Mouse (Mus musculus) CH12.LX (cell line): ENCODE data around the gene Slc26a10. TPM values are rescaled to one million over a fixed set of nuclear protein-coding genes. Genes with fewer than 3 reads are reported as not detected.

Source experiments
- DNase-seq: peaks from one replicate; pipeline ENCODE4 v3.0.0-alpha.2; 2013; ENCODE audit errors: extremely low read depth
- H3K27ac ChIP-seq: 2 replicates; pipeline ENCODE4 v1.5.1; 2012; ENCODE audit warnings: low read depth, mild to moderate bottlenecking, control low read depth, moderate library complexity; ENCODE audit not compliant: insufficient read depth
- H3K27me3 ChIP-seq: replicated peaks from 2 replicates; pipeline ENCODE3; 2012; ENCODE audit warnings: inconsistent platforms
- H3K36me3 ChIP-seq, 2 experiments: replicated peaks in 1 of 2; 2 replicates each; pipeline versions ENCODE3 to v1.6.1; 2012; ENCODE audit warnings: inconsistent platforms in 1 of 2, low read length in 1 of 2, mild to moderate bottlenecking in 1 of 2, mixed read lengths in 1 of 2, moderate library complexity in 1 of 2; ENCODE audit not compliant: control insufficient read depth in 1 of 2, insufficient read depth in 1 of 2
- H3K4me1 ChIP-seq, 2 experiments: 2 replicates each; pipeline ENCODE4 v1.6.1; 2012; ENCODE audit warnings: inconsistent platforms in 1 of 2, moderate library complexity in 1 of 2; ENCODE audit not compliant: insufficient read depth in 2 of 2, control insufficient read depth in 1 of 2
- H3K4me2 ChIP-seq: 2 replicates; pipeline ENCODE4 v1.6.1; 2012; ENCODE audit warnings: low read depth, mild to moderate bottlenecking, control low read depth; ENCODE audit not compliant: poor library complexity, insufficient read depth, severe bottlenecking
- H3K4me3 ChIP-seq, 3 experiments: fragments of 150-350 bp in 1 of 3; sonication (generic) in 1 of 3; replicated peaks in 1 of 3; 2 replicates each; pipeline versions ENCODE3 to v1.5.1; 2011 to 2012; ENCODE audit warnings: low read depth in 2 of 3, low read length in 2 of 3, mild to moderate bottlenecking in 2 of 3, moderate library complexity in 2 of 3, control low read depth in 1 of 3, improper control_type of control experiment in 1 of 3, inconsistent platforms in 1 of 3, mixed read lengths in 1 of 3; ENCODE audit not compliant: poor library complexity in 1 of 3
- H3K79me2 ChIP-seq: replicated peaks from 2 replicates; pipeline ENCODE4 v1.6.1; 2012; ENCODE audit warnings: mild to moderate bottlenecking, moderate library complexity; ENCODE audit not compliant: control insufficient read depth, poor library complexity, insufficient read depth, severe bottlenecking; ENCODE audit errors: extremely low read depth
- H3K9ac ChIP-seq: 2 replicates; pipeline ENCODE4 v1.6.1; 2012; ENCODE audit warnings: low read depth, mild to moderate bottlenecking, control low read depth, moderate library complexity; ENCODE audit not compliant: insufficient read depth
- H3K9me3 ChIP-seq: replicated peaks from 2 replicates; pipeline ENCODE3; 2012; ENCODE audit warnings: low read length, inconsistent platforms, mixed read lengths
- CHD2 ChIP-seq: IDR thresholded peaks from 2 replicates; pipeline ENCODE4 v1.6.1; 2011; ENCODE audit warnings: low read length, improper control_type of control experiment
- CTCF ChIP-seq, 2 experiments: IDR thresholded peaks in 1 of 2; conservative IDR thresholded peaks in 1 of 2; 2 replicates each; pipeline ENCODE4 v1.5.1; 2011 to 2012; ENCODE audit warnings: low read depth in 2 of 2, low read length in 2 of 2, improper control_type of control experiment in 1 of 2, inconsistent platforms in 1 of 2, mild to moderate bottlenecking in 1 of 2, moderate library complexity in 1 of 2
- ELF1 ChIP-seq: IDR thresholded peaks from 2 replicates; pipeline ENCODE4 v1.6.1; 2014; ENCODE audit warnings: low read depth, mild to moderate bottlenecking, inconsistent platforms, low read length, improper control_type of control experiment
- JUN ChIP-seq: IDR thresholded peaks from 2 replicates; pipeline ENCODE4 v1.6.1; 2011; ENCODE audit warnings: low read depth, mild to moderate bottlenecking, low read length, improper control_type of control experiment, moderate library complexity; ENCODE audit not compliant: insufficient read depth
- KAT2A ChIP-seq: IDR thresholded peaks from 2 replicates; pipeline ENCODE4 v1.6.1; 2012; ENCODE audit warnings: low read length, improper control_type of control experiment, inconsistent platforms; ENCODE audit not compliant: insufficient replicate concordance
- MXI1 ChIP-seq: IDR thresholded peaks from 2 replicates; pipeline ENCODE4 v1.6.1; 2011; ENCODE audit warnings: mild to moderate bottlenecking, low read depth, low read length, improper control_type of control experiment
- NRF1 ChIP-seq: IDR thresholded peaks from 2 replicates; pipeline ENCODE4 v1.6.1; 2014; ENCODE audit warnings: low read depth, mild to moderate bottlenecking, inconsistent platforms, low read length, improper control_type of control experiment, moderate library complexity
- POLR2AphosphoS2 ChIP-seq: IDR thresholded peaks from 2 replicates; pipeline ENCODE4 v1.6.1; 2011; ENCODE audit warnings: low read depth, low read length, improper control_type of control experiment
- SMC3 ChIP-seq: IDR thresholded peaks from 2 replicates; pipeline ENCODE4 v1.6.1; 2011; ENCODE audit warnings: low read depth, low read length, improper control_type of control experiment
- TCF12 ChIP-seq: IDR thresholded peaks from 2 replicates; pipeline ENCODE4 v1.6.1; 2014; ENCODE audit warnings: low read depth, mild to moderate bottlenecking, inconsistent platforms, low read length, improper control_type of control experiment
- UBTF ChIP-seq: IDR thresholded peaks from 2 replicates; pipeline ENCODE4 v1.6.1; 2012; ENCODE audit warnings: low read depth, mild to moderate bottlenecking, inconsistent platforms, low read length, improper control_type of control experiment, moderate library complexity
- USF1 ChIP-seq: IDR thresholded peaks from 2 replicates; pipeline ENCODE4 v1.6.1; 2014; ENCODE audit warnings: low read depth, mild to moderate bottlenecking, inconsistent platforms, low read length, improper control_type of control experiment
- ZC3H11A ChIP-seq: IDR thresholded peaks from 2 replicates; pipeline ENCODE4 v1.6.1; 2012; ENCODE audit warnings: low read depth, mild to moderate bottlenecking, inconsistent platforms, low read length, improper control_type of control experiment
- ZKSCAN1 ChIP-seq: IDR thresholded peaks from 2 replicates; pipeline ENCODE4 v1.6.1; 2012; ENCODE audit warnings: low read depth, inconsistent platforms, low read length, improper control_type of control experiment, borderline replicate concordance
- ZMIZ1 ChIP-seq: IDR thresholded peaks from 2 replicates; pipeline ENCODE4 v1.6.1; 2012; ENCODE audit warnings: low read depth, mild to moderate bottlenecking, inconsistent platforms, low read length, improper control_type of control experiment
- dilution Hi-C: fragments of 300-500 bp; cut with MboI; formaldehyde crosslinking; loops from 2 replicates; pipeline ENCODE4 v1.14.3; 2020; ENCODE audit warnings: low sequenced_read_pairs; ENCODE audit not compliant: extremely low pct_unique_long_range_greater_than_20kb, extremely low pct_ligation_motif_present
- in situ Hi-C: fragments of 300-500 bp; cut with MboI; formaldehyde crosslinking; loops from 3 replicates; pipeline ENCODE4 v1.14.3; 2019; ENCODE audit warnings: low sequenced_read_pairs, low pct_ligation_motif_present, low pct_unique_long_range_greater_than_20kb, mixed read lengths
- polyA plus RNA-seq: library from polyadenylated mRNA; unstranded; fragments of >175 nt; gene quantifications from 2 replicates; pipeline ENCODE4 v1.2.1, GENCODE M21; 2012; ENCODE audit warnings: low read depth; ENCODE audit not compliant: insufficient read length
- total RNA-seq, 2 experiments: library from RNA; depleted of rRNA; stranded (reverse); fragments of 300-350 nt in 1 of 2; fragments of >200 nt in 1 of 2; gene quantifications; 2 replicates each; pipeline ENCODE4 v1.2.3; 2012 to 2014

Gene Slc26a10
- total and polyA plus RNA-seq, 3 experiments: 0.05 to 1.7 (median 0.16) TPM

- dilution Hi-C loops: no loop called here
- H3K9me3 ChIP-seq: peaks cover 23% of the 10 kb centered on the region
- peaks cover 0 to 3% of the 10 kb centered on the region in 2 experiments for H3K36me3 ChIP-seq
- peak overlapping the region; percentile 27 for H3K27ac ChIP-seq
- TF ChIP-seq MXI1 (peak; percentile 34; the same call in 1 of the 2 replicates), SMC3 (no peak), ZMIZ1 (no peak), NRF1 (peak; percentile 24), CTCF (conservative IDR thresholded peaks at IDR 0.05 in 1 of 2, IDR thresholded peaks at IDR 0.05 in 1 of 2; ENCODE audit: low read depth in 2 of 2, low read length in 2 of 2) (no peak), CHD2 (no peak), USF1 (no peak), ZKSCAN1 (no peak), POLR2AphosphoS2 (no peak), KAT2A (no peak), JUN (no peak), UBTF (no peak; the same call in 1 of the 2 replicates), TCF12 (0 out of 2 replicates have a peak, but pooled peaks have one; percentile 20), ELF1 (peak; percentile 74)
- peak overlapping the region; percentile 41 for H3K4me2 ChIP-seq
- no peak for DNase-seq
- H3K79me2 ChIP-seq: no peaks in the 10 kb centered on the region; the same call in 1 of the 2 replicates
- H3K4me3 ChIP-seq: peak overlapping the region; percentile 33 to 77 (median 51)
- H3K27me3 ChIP-seq: peaks cover 3% of the 10 kb centered on the region
- peaks cover 12 to 20% of the 10 kb centered on the region in 2 experiments for H3K4me1 ChIP-seq
- in situ Hi-C loops: loop anchor here (5.0 kb wide), 1 partner anchor 39 kb away; no protein-coding TSS in a partner anchor
- peak overlapping the region; percentile 69 for H3K9ac ChIP-seq
These were observed 14.6 kb downstream of the Slc26a10 start for GRCm38 (mm10) chr10:127165654-127166403.

- dilution Hi-C loops (no loop called here), in situ Hi-C loops (loop anchor here (5.0 kb wide), 1 partner anchor 38 kb away; no protein-coding TSS in a partner anchor)
- Histone ChIP-seq H3K9me3 (peaks cover 23% of the 10 kb centered on the region), H3K4me1 (peaks cover 10 to 17% of the 10 kb centered on the region in 2 experiments), H3K79me2 (no peaks in the 10 kb centered on the region; the same call in 1 of the 2 replicates), H3K4me3 (peak overlapping the region; percentile 33 to 77 (median 51)), H3K27me3 (peaks cover 3% of the 10 kb centered on the region), H3K36me3 (peaks cover 0 to 3% of the 10 kb centered on the region in 2 experiments), H3K4me2 (peak overlapping the region; percentile 41; the same call in 1 of the 2 replicates), H3K27ac (peak overlapping the region; percentile 27), H3K9ac (peak overlapping the region; percentile 69)
- TF ChIP-seq ZC3H11A: no peak
- TF ChIP-seq ZMIZ1: 0 out of 2 replicates have a peak, but pooled peaks have one; percentile 7
- no peak for DNase-seq
These were observed 15.1 kb downstream of the Slc26a10 start for GRCm38 (mm10) chr10:127165354-127165653.
